Mouse (Mus musculus) layer of hippocampus, adult 9-10 months (tissue): ENCODE results near the gene Shld1.

Experiments
- DNase-seq: peaks from one replicate; pipeline ENCODE4 v3.0.0; 2022; ENCODE audit warnings: low spot score

Gene Shld1

GRCm38 (mm10) chr2:132686756-132687737, at the start of gene Shld1:
Gene Shld1 (plus strand): TSS chr2:132686931.
- peak; percentile 85 for DNase-seq

GRCm38 (mm10) chr2:132638306-132638705, 48.4 kb upstream of the Shld1 start:
- no peak for DNase-seq

- DNase-seq = no peak
Observed at GRCm38 (mm10) chr2:132639337-132639736, 47.4 kb upstream of the Shld1 start.

GRCm38 (mm10) chr2:132641196-132641595, 45.5 kb upstream of the Shld1 start:
- DNase-seq = no peak

GRCm38 (mm10) chr2:132643161-132643560, 43.6 kb upstream of the Shld1 start:
- no peak for DNase-seq

GRCm38 (mm10) chr2:132646856-132647745, 39.6 kb upstream of the Shld1 start:
- no peak for DNase-seq

- DNase-seq = no peak
Observed at GRCm38 (mm10) chr2:132649352-132649870, 37.3 kb upstream of the Shld1 start.

GRCm38 (mm10) chr2:132650546-132650945, 36.2 kb upstream of the Shld1 start:
- no peak for DNase-seq

- no peak for DNase-seq
Observed at GRCm38 (mm10) chr2:132652476-132652875, 34.3 kb upstream of the Shld1 start.

GRCm38 (mm10) chr2:132654834-132655495, 31.8 kb upstream of the Shld1 start:
- DNase-seq = no peak

- DNase-seq = no peak
Observed at GRCm38 (mm10) chr2:132657186-132657585, 29.5 kb upstream of the Shld1 start.

GRCm38 (mm10) chr2:132658412-132659120, 28.2 kb upstream of the Shld1 start:
- DNase-seq = no peak

- DNase-seq = no peak
Observed at GRCm38 (mm10) chr2:132669091-132669490, 17.6 kb upstream of the Shld1 start.

GRCm38 (mm10) chr2:132670290-132670689, 16.4 kb upstream of the Shld1 start:
- DNase-seq = no peak

GRCm38 (mm10) chr2:132672121-132672520, 14.6 kb upstream of the Shld1 start:
- no peak for DNase-seq

GRCm38 (mm10) chr2:132676111-132676510, 10.6 kb upstream of the Shld1 start:
- DNase-seq = no peak

GRCm38 (mm10) chr2:132685001-132685400, 1.7 kb upstream of the Shld1 start:
- no peak for DNase-seq

- DNase-seq = no peak
Observed at GRCm38 (mm10) chr2:132688611-132689021, 1.9 kb downstream of the Shld1 start.

GRCm38 (mm10) chr2:132689188-132689568, 2.4 kb downstream of the Shld1 start:
- no peak for DNase-seq

- DNase-seq = no peak
Observed at GRCm38 (mm10) chr2:132689569-132690231, 3.0 kb downstream of the Shld1 start.

- no peak for DNase-seq
Observed at GRCm38 (mm10) chr2:132691731-132692130, 5.0 kb downstream of the Shld1 start.
